Mouse (Mus musculus) midbrain, embryonic 13.5 days (tissue): ENCODE measurements around the gene Fstl4. TPM values are rescaled to one million over a fixed set of nuclear protein-coding genes. Genes with fewer than 3 reads are reported as not detected.

Source experiments
- ATAC-seq: fragments of 200-750 bp; cut with Nextera tagmentation; 2 replicates; pipeline ENCODE4 v1.8.0; 2017; ENCODE audit warnings: mild to moderate bottlenecking, moderate TSS enrichment, moderate library complexity
- H3K27ac ChIP-seq: fragments of 300-500 bp; sonication (generic); 2 replicates; pipeline ENCODE4 v1.5.1; 2015; ENCODE audit warnings: inconsistent platforms, mild to moderate bottlenecking, moderate library complexity
- H3K27me3 ChIP-seq: fragments of 300-500 bp; sonication (generic); 2 replicates; pipeline ENCODE4 v1.6.1; 2015; ENCODE audit warnings: mild to moderate bottlenecking, inconsistent platforms
- H3K36me3 ChIP-seq: fragments of 300-500 bp; sonication (generic); 2 replicates; pipeline ENCODE4 v1.6.1; 2015; ENCODE audit warnings: mild to moderate bottlenecking, inconsistent platforms
- H3K4me1 ChIP-seq: fragments of 300-500 bp; sonication (generic); replicated peaks from 2 replicates; pipeline ENCODE4 v1.6.1; 2015; ENCODE audit warnings: inconsistent platforms
- H3K4me2 ChIP-seq: fragments of 300-500 bp; sonication (generic); replicated peaks from 2 replicates; pipeline ENCODE4 v1.6.1; 2015; ENCODE audit warnings: moderate library complexity, mild to moderate bottlenecking, inconsistent platforms
- H3K4me3 ChIP-seq: fragments of 300-500 bp; sonication (generic); replicated peaks from 2 replicates; pipeline ENCODE4 v1.5.1; 2015; ENCODE audit warnings: mild to moderate bottlenecking, inconsistent platforms
- H3K9ac ChIP-seq: fragments of 300-500 bp; sonication (generic); replicated peaks from 2 replicates; pipeline ENCODE4 v1.6.1; 2015; ENCODE audit warnings: mild to moderate bottlenecking, inconsistent platforms
- H3K9me3 ChIP-seq: fragments of 300-500 bp; sonication (generic); 2 replicates; pipeline ENCODE4 v1.6.1; 2016; ENCODE audit warnings: mild to moderate bottlenecking, inconsistent platforms
- WGBS: fragments of 180-500 bp; shearing (Covaris S2); methylation state at CpG from one replicate; pipeline ENCODE4 v1.1.7; 2015; 5-methylcytosine and 5-hydroxymethylcytosine counted together
- polyA plus RNA-seq: library from polyadenylated mRNA; unstranded; fragments of >200 nt; fragmentation: Nextera tagmentation; extraction: Ambion mirVana; gene quantifications from 2 replicates; pipeline ENCODE4 v1.2.1, GENCODE M21; 2015

The Fstl4 gene
- polyA plus RNA-seq, 1 experiment from 2014 or later, result 5.1 TPM

- no peak for ATAC-seq
- Histone ChIP-seq H3K9me3 (no peaks in the 10 kb centered on the region), H3K27ac (no peak overlapping the region), H3K4me1 (no peaks in the 10 kb centered on the region), H3K27me3 (no peaks in the 10 kb centered on the region; the same call in 1 of the 2 replicates), H3K9ac (no peak overlapping the region), H3K4me3 (no peak overlapping the region), H3K36me3 (no peaks in the 10 kb centered on the region), H3K4me2 (no peak overlapping the region)
- 83% methylated on average over 7 of the region's 7 CpGs for WGBS
These were observed 271.0 kb downstream of the Fstl4 start for GRCm38 (mm10) chr11:53035414-53035813.

- no peak for ATAC-seq
- Histone ChIP-seq H3K4me3 (no peak overlapping the region), H3K4me1 (peaks cover 11% of the 10 kb centered on the region), H3K9ac (no peak overlapping the region), H3K27me3 (no peaks in the 10 kb centered on the region), H3K4me2 (no peak overlapping the region), H3K9me3 (no peaks in the 10 kb centered on the region), H3K36me3 (no peaks in the 10 kb centered on the region), H3K27ac (no peak overlapping the region)
- WGBS, result 23% methylated on average over 6 of the region's 6 CpGs
These were observed 282.4 kb downstream of the Fstl4 start for GRCm38 (mm10) chr11:53046850-53047249.

- no peak for ATAC-seq
- Histone ChIP-seq H3K4me3 (no peak overlapping the region), H3K9ac (no peak overlapping the region), H3K36me3 (no peaks in the 10 kb centered on the region), H3K27ac (no peak overlapping the region), H3K4me1 (peaks cover 18% of the 10 kb centered on the region), H3K9me3 (no peaks in the 10 kb centered on the region), H3K27me3 (0 out of 2 replicates have a peak, but pooled peaks cover 2% of the 10 kb centered on the region), H3K4me2 (no peak overlapping the region)
- 71% methylated on average over 5 of the region's 5 CpGs for WGBS
These were observed 289.7 kb downstream of the Fstl4 start for GRCm38 (mm10) chr11:53054151-53054550.

- WGBS, result 80% methylated on average over 6 of the region's 6 CpGs
- 0 out of 2 replicates have a peak, but pooled peaks cover 2% of the 10 kb centered on the region for H3K27me3 ChIP-seq
These were observed 291.5 kb downstream of the Fstl4 start for GRCm38 (mm10) chr11:53055896-53056295.

GRCm38 (mm10) chr11:53056781-53057180, 292.3 kb downstream of the Fstl4 start:
- Histone ChIP-seq H3K4me3 (no peak overlapping the region), H3K36me3 (no peaks in the 10 kb centered on the region), H3K4me2 (no peak overlapping the region), H3K27me3 (0 out of 2 replicates have a peak, but pooled peaks cover 2% of the 10 kb centered on the region), H3K9me3 (no peaks in the 10 kb centered on the region), H3K4me1 (peaks cover 14% of the 10 kb centered on the region), H3K27ac (no peak overlapping the region), H3K9ac (no peak overlapping the region)
- ATAC-seq, result no peak
- 72% methylated on average over 6 of the region's 6 CpGs for WGBS

More at GRCm38 (mm10) chr11:53055896-53056295, 291.5 kb downstream of the Fstl4 start:
- no peak overlapping the region for H3K4me3 ChIP-seq
- no peak overlapping the region for H3K9ac ChIP-seq
- no peaks in the 10 kb centered on the region for H3K36me3 ChIP-seq
- ATAC-seq, result no peak
- peaks cover 14% of the 10 kb centered on the region for H3K4me1 ChIP-seq
- no peak overlapping the region for H3K27ac ChIP-seq
- no peak overlapping the region for H3K4me2 ChIP-seq
- H3K9me3 ChIP-seq, result no peaks in the 10 kb centered on the region

GRCm38 (mm10) chr11:53057821-53058553, 293.6 kb downstream of the Fstl4 start:
- H3K9ac ChIP-seq, result no peak overlapping the region
- 76% methylated on average over 17 of the region's 17 CpGs for WGBS
- H3K9me3 ChIP-seq, result no peaks in the 10 kb centered on the region
- H3K27me3 ChIP-seq, result 0 out of 2 replicates have a peak, but pooled peaks cover 2% of the 10 kb centered on the region
- no peaks in the 10 kb centered on the region for H3K36me3 ChIP-seq
- H3K4me3 ChIP-seq, result no peak overlapping the region
- peaks cover 14% of the 10 kb centered on the region for H3K4me1 ChIP-seq
- H3K4me2 ChIP-seq, result no peak overlapping the region
- H3K27ac ChIP-seq, result no peak overlapping the region
- 0 out of 2 replicates have a peak, but pooled peaks have one; percentile 34 for ATAC-seq

- no peak for ATAC-seq
- WGBS, result 54% methylated on average over 7 of the region's 7 CpGs
These were observed 294.1 kb downstream of the Fstl4 start for GRCm38 (mm10) chr11:53058557-53058956.

GRCm38 (mm10) chr11:53067699-53068478, 303.5 kb downstream of the Fstl4 start:
- no peaks in the 10 kb centered on the region for H3K36me3 ChIP-seq
- H3K4me2 ChIP-seq, result no peak overlapping the region
- peak overlapping the region; percentile 22 for H3K27ac ChIP-seq
- peaks cover 51% of the 10 kb centered on the region for H3K27me3 ChIP-seq
- H3K9me3 ChIP-seq, result no peaks in the 10 kb centered on the region
- WGBS, result 17% methylated on average over 14 of the region's 14 CpGs
- H3K9ac ChIP-seq, result no peak overlapping the region
- peak; percentile 76 for ATAC-seq
- no peak overlapping the region for H3K4me3 ChIP-seq
- peaks cover 21% of the 10 kb centered on the region for H3K4me1 ChIP-seq

More at GRCm38 (mm10) chr11:53058557-53058956, 294.1 kb downstream of the Fstl4 start:
- H3K4me3 ChIP-seq, result no peak overlapping the region
- peaks cover 14% of the 10 kb centered on the region for H3K4me1 ChIP-seq
- H3K9ac ChIP-seq, result no peak overlapping the region
- H3K9me3 ChIP-seq, result no peaks in the 10 kb centered on the region
- H3K36me3 ChIP-seq, result no peaks in the 10 kb centered on the region
- no peak overlapping the region for H3K4me2 ChIP-seq
- no peak overlapping the region for H3K27ac ChIP-seq
- 0 out of 2 replicates have a peak, but pooled peaks cover 2% of the 10 kb centered on the region for H3K27me3 ChIP-seq

GRCm38 (mm10) chr11:53068479-53069065, 304.1 kb downstream of the Fstl4 start:
- Histone ChIP-seq H3K9ac (no peak overlapping the region), H3K4me3 (no peak overlapping the region)
- WGBS, result 53% methylated on average over 16 of the region's 16 CpGs

GRCm38 (mm10) chr11:53069751-53070150, 305.3 kb downstream of the Fstl4 start:
- H3K4me2 ChIP-seq, result no peak overlapping the region
- 58% methylated on average over 6 of the region's 6 CpGs for WGBS
- 0 out of 2 replicates have a peak overlapping the region, but pooled peaks have one; percentile 35 for H3K27ac ChIP-seq
- H3K9me3 ChIP-seq, result no peaks in the 10 kb centered on the region
- ATAC-seq, result no peak
- H3K4me3 ChIP-seq, result no peak overlapping the region
- no peaks in the 10 kb centered on the region for H3K36me3 ChIP-seq
- H3K27me3 ChIP-seq, result peaks cover 48% of the 10 kb centered on the region
- H3K4me1 ChIP-seq, result peaks cover 21% of the 10 kb centered on the region
- H3K9ac ChIP-seq, result no peak overlapping the region

More at GRCm38 (mm10) chr11:53068479-53069065, 304.1 kb downstream of the Fstl4 start:
- no peak overlapping the region; the same call in 1 of the 2 replicates for H3K4me2 ChIP-seq
- no peaks in the 10 kb centered on the region for H3K36me3 ChIP-seq
- H3K4me1 ChIP-seq, result peaks cover 21% of the 10 kb centered on the region
- ATAC-seq, result no peak; the same call in 1 of the 2 replicates
- no peaks in the 10 kb centered on the region for H3K9me3 ChIP-seq
- no peak overlapping the region for H3K27ac ChIP-seq
- peaks cover 51% of the 10 kb centered on the region for H3K27me3 ChIP-seq

- no peak overlapping the region for H3K27ac ChIP-seq
- ATAC-seq, result no peak
- 79% methylated on average over 1 of the region's 1 CpGs for WGBS
These were observed 307.2 kb downstream of the Fstl4 start for GRCm38 (mm10) chr11:53071602-53072001.

More at GRCm38 (mm10) chr11:53071602-53072001, 307.2 kb downstream of the Fstl4 start:
- H3K27me3 ChIP-seq, result peaks cover 30% of the 10 kb centered on the region
- H3K9me3 ChIP-seq, result no peaks in the 10 kb centered on the region
- H3K36me3 ChIP-seq, result no peaks in the 10 kb centered on the region
- H3K9ac ChIP-seq, result no peak overlapping the region
- peaks cover 21% of the 10 kb centered on the region for H3K4me1 ChIP-seq
- H3K4me2 ChIP-seq, result no peak overlapping the region
- H3K4me3 ChIP-seq, result no peak overlapping the region
